Mouse (Mus musculus): Measurements from ENCODE around the gene Tbx21. TPM values are rescaled to one million over a fixed set of nuclear protein-coding genes. Genes with fewer than 3 reads are reported as not detected.
A peak's percentile ranks its signal among the peaks of the same experiment; 100 is the strongest.

Gene Tbx21
- total RNA-seq, 4 experiments from 2014 or later, result 0.31 to 0.51 (median 0.48) TPM

GRCm38 (mm10) chr11:97131683-97132082, 16.6 kb upstream of the Tbx21 start:
- no peak for DNase-seq

GRCm38 (mm10) chr11:97130318-97130717, 15.2 kb upstream of the Tbx21 start:
- no peak for DNase-seq

- no peak for DNase-seq
Measured at GRCm38 (mm10) chr11:97128956-97129355, 13.8 kb upstream of the Tbx21 start.

- no peak for DNase-seq
Measured at GRCm38 (mm10) chr11:97127470-97128223, 12.5 kb upstream of the Tbx21 start.

- no peak for DNase-seq
Measured at GRCm38 (mm10) chr11:97126645-97127468, 11.7 kb upstream of the Tbx21 start.

GRCm38 (mm10) chr11:97124266-97125036, 9.3 kb upstream of the Tbx21 start:
- no peak for DNase-seq

- no peak for DNase-seq
Measured at GRCm38 (mm10) chr11:97123282-97123890, 8.3 kb upstream of the Tbx21 start.

- DNase-seq, result no peak
Measured at GRCm38 (mm10) chr11:97120641-97121040, 5.5 kb upstream of the Tbx21 start.

GRCm38 (mm10) chr11:97120221-97120620, 5.1 kb upstream of the Tbx21 start:
- no peak for DNase-seq

GRCm38 (mm10) chr11:97115797-97116196, 666 bp upstream of the Tbx21 start:
- no peak for DNase-seq

GRCm38 (mm10) chr11:97112519-97113125, 2.5 kb downstream of the Tbx21 start:
- no peak for DNase-seq

GRCm38 (mm10) chr11:97108976-97109375, 6.2 kb downstream of the Tbx21 start:
- DNase-seq, result no peak

- no peak for DNase-seq
Measured at GRCm38 (mm10) chr11:97104091-97104483, 11.0 kb downstream of the Tbx21 start.

- DNase-seq, result no peak
Measured at GRCm38 (mm10) chr11:97103163-97104090, 11.7 kb downstream of the Tbx21 start.

GRCm38 (mm10) chr11:97101722-97102121, 13.4 kb downstream of the Tbx21 start:
- peak; percentile 34 for DNase-seq

- DNase-seq, result no peak
Measured at GRCm38 (mm10) chr11:97098791-97099190, 16.3 kb downstream of the Tbx21 start.

- DNase-seq, result no peak
Measured at GRCm38 (mm10) chr11:97094600-97094999, 20.5 kb downstream of the Tbx21 start.

- DNase-seq, result no peak
Measured at GRCm38 (mm10) chr11:97086365-97086764, 28.8 kb downstream of the Tbx21 start.

- DNase-seq, result no peak
Measured at GRCm38 (mm10) chr11:97084821-97085505, 30.2 kb downstream of the Tbx21 start.

Measured in adrenal gland, adult 8-10 months (tissue).